Comparison of ENCODE assay signal across 22 mouse cellular contexts in the genomic region with DNA sequence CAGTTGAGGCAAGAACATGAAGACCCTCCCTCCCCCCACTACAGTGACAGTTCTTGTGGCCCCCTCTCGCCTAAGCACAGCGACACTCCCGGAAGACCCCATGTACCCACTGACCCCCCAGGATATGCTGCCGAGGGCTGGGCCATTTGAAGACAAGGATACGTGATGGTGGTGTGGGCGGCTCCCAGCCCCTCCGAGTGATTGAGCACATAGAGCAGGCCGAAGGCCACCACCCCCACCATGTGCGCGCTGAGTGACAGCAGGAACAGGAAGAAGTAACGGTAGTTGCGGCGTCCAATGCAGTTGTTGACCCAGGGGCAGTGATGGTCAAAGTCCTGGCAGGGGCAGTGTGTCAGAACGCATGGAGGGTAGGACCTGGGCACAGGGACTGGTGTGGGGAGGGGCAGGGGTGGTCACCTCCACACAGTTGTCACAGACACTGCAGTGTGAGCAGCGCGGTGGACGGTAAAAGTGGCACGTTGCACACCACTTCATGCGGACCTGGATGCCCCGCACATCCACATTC. TPM values are rescaled to one million over a fixed set of nuclear protein-coding genes. Genes with fewer than 3 reads are reported as not detected.
DNase-seq lines count a peak whose midpoint lies in the region; ATAC-seq and TF ChIP-seq lines count a peak whose summit lies in the region.
"Had no signal": no experiment of that assay in that cellular context is flagged by ENCODE, and none has a peak within 500 bp of the region (broad histone marks: within the 10 kb centered on the region; RNA-seq: fewer than 3 reads in every experiment).

No protein-coding gene starts in this region.

- ATAC-seq in megakaryocyte, adult 5-6 weeks (ENCODE audit: poor library complexity, severe bottlenecking), result no peak
- ATAC-seq in liver, embryonic 15.5 days (ENCODE audit: insufficient read depth), result peak; percentile 11; the same call in 1 of the 2 replicates
- peak; percentile 17; the same call in 1 of the 2 replicates for ATAC-seq in liver, postnatal 0 days
- ATAC-seq: forebrain, embryonic 16.5 days; hindbrain, embryonic 16.5 days; inflammation-experienced regulatory T-cells, adult 6 months had no signal

- TF ChIP-seq CTCF in gastrocnemius, adult 2 months (IDR thresholded peaks at IDR 0.05), result no peak
- no peak for TF ChIP-seq CTCF in liver, postnatal 0 days (IDR thresholded peaks at IDR 0.05; ENCODE audit: low read depth)

- H3K9ac ChIP-seq in liver, embryonic 15.5 days, result no peak overlapping the region
- no peak overlapping the region for H3K9ac ChIP-seq in liver, postnatal 0 days (replicated peaks)
- H3K9ac ChIP-seq: embryonic facial prominence, embryonic 13.5 days; forebrain, embryonic 12.5 days; hindbrain, embryonic 12.5 days had no signal

- H3K27ac ChIP-seq in gastrocnemius, adult 2 months, result peak overlapping the region; percentile 85; the same call in 1 of the 2 replicates
- no peak overlapping the region for H3K27ac ChIP-seq in liver, embryonic 15.5 days (replicated peaks)
- H3K27ac ChIP-seq in liver, postnatal 0 days (ENCODE audit: low read depth), result no peak overlapping the region
- H3K27ac ChIP-seq: embryonic facial prominence, embryonic 13.5 days; forebrain, embryonic 12.5 days; hindbrain, embryonic 12.5 days had no signal

- DNase-seq in gastrocnemius, adult 2 months, result no peak
- DNase-seq in gastrocnemius, postnatal 25 days, result no peak
- no peak for DNase-seq in liver, postnatal 0 days
- no peak for DNase-seq in adrenal gland, adult (ENCODE audit: inconsistent age in 2 of 2, low spot score in 1 of 2)
- DNase-seq: adrenal gland, postnatal 10 days; gastrocnemius, postnatal 14 days; heart, postnatal 10 days; heart, postnatal 4 days had no signal

- TF ChIP-seq EP300 in liver, postnatal 0 days (IDR thresholded peaks at IDR 0.05; ENCODE audit: low read depth), result no peak

- H3K4me3 ChIP-seq in gastrocnemius, adult 2 months, result no peak overlapping the region
- H3K4me3 ChIP-seq in megakaryocyte, embryonic 14.5 days (replicated peaks), result peak overlapping the region; percentile 12
- no peak overlapping the region for H3K4me3 ChIP-seq in liver, embryonic 15.5 days (replicated peaks)
- no peak overlapping the region for H3K4me3 ChIP-seq in liver, postnatal 0 days (ENCODE audit: low read depth, low read length)
- H3K4me3 ChIP-seq: embryonic facial prominence, embryonic 13.5 days; forebrain, embryonic 12.5 days; hindbrain, embryonic 12.5 days had no signal

- no peaks in the 10 kb centered on the region for H3K9me3 ChIP-seq in megakaryocyte, embryonic 14.5 days
- no peaks in the 10 kb centered on the region for H3K9me3 ChIP-seq in liver, embryonic 15.5 days (replicated peaks)
- H3K9me3 ChIP-seq in liver, postnatal 0 days (ENCODE audit: low read length), result no peaks in the 10 kb centered on the region
- H3K9me3 ChIP-seq: embryonic facial prominence, embryonic 13.5 days; forebrain, embryonic 12.5 days; hindbrain, embryonic 12.5 days had no signal

- H3K4me1 ChIP-seq in megakaryocyte, embryonic 14.5 days, result peaks cover 31% of the 10 kb centered on the region
- peaks cover 8% of the 10 kb centered on the region; the same call in 1 of the 2 replicates for H3K4me1 ChIP-seq in liver, embryonic 15.5 days (replicated peaks)
- peaks cover 11% of the 10 kb centered on the region for H3K4me1 ChIP-seq in liver, postnatal 0 days (ENCODE audit: insufficient read depth)

- H3K27me3 ChIP-seq in megakaryocyte, embryonic 14.5 days (replicated peaks), result peaks cover 39% of the 10 kb centered on the region
- peaks cover under 1% of the 10 kb centered on the region; the same call in 1 of the 2 replicates for H3K27me3 ChIP-seq in liver, embryonic 15.5 days
- no peaks in the 10 kb centered on the region for H3K27me3 ChIP-seq in liver, postnatal 0 days (ENCODE audit: insufficient read depth, low read length)
- H3K27me3 ChIP-seq: embryonic facial prominence, embryonic 13.5 days; forebrain, embryonic 12.5 days; hindbrain, embryonic 12.5 days had no signal

- intact Hi-C loops in gastrocnemius, adult 2 months (cut with DNase I), result no loop called here

- H3K4me2 ChIP-seq in liver, embryonic 15.5 days, result no peak overlapping the region
- no peak overlapping the region for H3K4me2 ChIP-seq in liver, postnatal 0 days (ENCODE audit: low read depth, low read length)
- H3K4me2 ChIP-seq: embryonic facial prominence, embryonic 13.5 days; forebrain, embryonic 12.5 days; hindbrain, embryonic 12.5 days had no signal

- H3K36me3 ChIP-seq in megakaryocyte, embryonic 14.5 days (replicated peaks; ENCODE audit: low read length), result peaks cover 42% of the 10 kb centered on the region
- no peaks in the 10 kb centered on the region for H3K36me3 ChIP-seq in liver, embryonic 15.5 days (replicated peaks)
- H3K36me3 ChIP-seq in liver, postnatal 0 days (replicated peaks; ENCODE audit: insufficient read depth, low read length), result peaks cover 13% of the 10 kb centered on the region; the same call in 1 of the 2 replicates

- 73% methylated on average over 20 of the region's 20 CpGs for WGBS in liver, embryonic 15.5 days (ENCODE audit: insufficient replicate concordance)
- WGBS in liver, postnatal 0 days (ENCODE audit: insufficient replicate concordance), result 76% methylated on average over 20 of the region's 20 CpGs

RNA-seq across cellular contexts. Expression of a gene that starts 7.0 kb away (rescaled TPM):
- 10 to 100 TPM; 21.6 to 28.7 TPM for total RNA-seq in gastrocnemius, adult 2 months (2021)
- 10 to 100 TPM; 21.6 to 26.6 TPM for total RNA-seq in gastrocnemius, postnatal 25 days (2021)
- polyA plus RNA-seq in megakaryocyte, embryonic 14.5 days (2012; ENCODE audit: insufficient read depth, low replicate concordance), result 18.6 and 41.2 TPM in 2 replicates
- total RNA-seq in megakaryocyte, adult 5-6 weeks (2015), result 5.1 and 5.8 TPM in 2 replicates
- total RNA-seq in megakaryocyte, adult 5-6 weeks (2017), result 2.2 and 4.0 TPM in 2 replicates
- 1.6 and 2.2 TPM in 2 replicates for polyA plus RNA-seq in liver, embryonic 15.5 days (2015; fragmentation: Nextera tagmentation; extraction: Ambion mirVana)
- 1.3 and 1.6 TPM in 2 replicates for polyA plus RNA-seq in liver, postnatal 0 days (2015; fragmentation: Nextera tagmentation; extraction: Ambion mirVana)

RNA-seq across cellular contexts. Expression of a gene that starts 10.3 kb away (rescaled TPM):
- not detected for total RNA-seq in gastrocnemius, adult 2 months (2021)
- not detected for total RNA-seq in gastrocnemius, postnatal 25 days (2021)
- polyA plus RNA-seq in megakaryocyte, embryonic 14.5 days (2012; ENCODE audit: insufficient read depth, low replicate concordance), result not detected in 2 replicates
- not detected in 2 replicates for total RNA-seq in megakaryocyte, adult 5-6 weeks (2015)
- total RNA-seq in megakaryocyte, adult 5-6 weeks (2017), result not detected in 2 replicates
- polyA plus RNA-seq in liver, embryonic 15.5 days (2015; fragmentation: Nextera tagmentation; extraction: Ambion mirVana), result not detected in 2 replicates
- polyA plus RNA-seq in liver, postnatal 0 days (2015; fragmentation: Nextera tagmentation; extraction: Ambion mirVana), result not detected in 2 replicates
- total RNA-seq: adrenal gland, postnatal 10 days; adrenal gland, postnatal 4 days; ES-E14; gastrocnemius, postnatal 14 days; granulocyte monocyte progenitor cell, adult 5-6 weeks; heart, postnatal 10 days; heart, postnatal 4 days had no signal
- polyA plus RNA-seq: brain, embryonic 14.5 days; embryonic facial prominence, embryonic 13.5 days; forebrain, embryonic 12.5 days; forebrain, embryonic 16.5 days; frontal cortex, adult 2 months; hindbrain, embryonic 12.5 days; hindbrain, embryonic 16.5 days; inflammation-experienced regulatory T-cells, adult 6 months had no signal

RNA-seq across cellular contexts. Expression of a gene that starts 20.5 kb away (rescaled TPM):
- total RNA-seq in gastrocnemius, adult 2 months (2021), result 10 to 100 TPM in 1 of 2 experiments, 1 to 10 TPM in 1; 9.7 to 12.0 TPM
- total RNA-seq in gastrocnemius, postnatal 25 days (2021), result 1 to 10 TPM; 9.6 to 10.0 TPM
- 3.9 and 21.7 TPM in 2 replicates for polyA plus RNA-seq in megakaryocyte, embryonic 14.5 days (2012; ENCODE audit: insufficient read depth, low replicate concordance)
- 62.8 and 73.1 TPM in 2 replicates for total RNA-seq in megakaryocyte, adult 5-6 weeks (2015)
- 48.8 and 69.0 TPM in 2 replicates for total RNA-seq in megakaryocyte, adult 5-6 weeks (2017)
- 51.7 and 56.5 TPM in 2 replicates for polyA plus RNA-seq in liver, embryonic 15.5 days (2015; fragmentation: Nextera tagmentation; extraction: Ambion mirVana)
- 22.9 and 23.3 TPM in 2 replicates for polyA plus RNA-seq in liver, postnatal 0 days (2015; fragmentation: Nextera tagmentation; extraction: Ambion mirVana)

RNA-seq across cellular contexts. Expression of a gene that starts 20.6 kb away (rescaled TPM):
- total RNA-seq in gastrocnemius, adult 2 months (2021), result 10 to 100 TPM; 17.9 to 28.5 TPM
- total RNA-seq in gastrocnemius, postnatal 25 days (2021), result 10 to 100 TPM; 21.6 to 24.7 TPM
- 283 and 648 TPM in 2 replicates for polyA plus RNA-seq in megakaryocyte, embryonic 14.5 days (2012; ENCODE audit: insufficient read depth, low replicate concordance)
- total RNA-seq in megakaryocyte, adult 5-6 weeks (2015), result 222 and 262 TPM in 2 replicates
- total RNA-seq in megakaryocyte, adult 5-6 weeks (2017), result 251 and 278 TPM in 2 replicates
- polyA plus RNA-seq in liver, embryonic 15.5 days (2015; fragmentation: Nextera tagmentation; extraction: Ambion mirVana), result 210 and 237 TPM in 2 replicates
- 156 and 160 TPM in 2 replicates for polyA plus RNA-seq in liver, postnatal 0 days (2015; fragmentation: Nextera tagmentation; extraction: Ambion mirVana)

RNA-seq across cellular contexts. Expression of a gene that starts 30.2 kb away (rescaled TPM):
- not detected for total RNA-seq in gastrocnemius, adult 2 months (2021)
- not detected for total RNA-seq in gastrocnemius, postnatal 25 days (2021)
- 1.3 TPM in 1 of 2 replicates, not detected in the other for polyA plus RNA-seq in megakaryocyte, embryonic 14.5 days (2012; ENCODE audit: insufficient read depth, low replicate concordance)
- not detected in 2 replicates for total RNA-seq in megakaryocyte, adult 5-6 weeks (2015)
- total RNA-seq in megakaryocyte, adult 5-6 weeks (2017), result not detected in 2 replicates
- not detected in 2 replicates for polyA plus RNA-seq in liver, embryonic 15.5 days (2015; fragmentation: Nextera tagmentation; extraction: Ambion mirVana)
- polyA plus RNA-seq in liver, postnatal 0 days (2015; fragmentation: Nextera tagmentation; extraction: Ambion mirVana), result 1.1 TPM in 1 of 2 replicates, not detected in the other
- total RNA-seq: adrenal gland, postnatal 10 days; adrenal gland, postnatal 4 days; gastrocnemius, postnatal 14 days; granulocyte monocyte progenitor cell, adult 5-6 weeks; heart, postnatal 10 days; heart, postnatal 4 days had no signal
- polyA plus RNA-seq: brain, embryonic 14.5 days; forebrain, embryonic 12.5 days; forebrain, embryonic 16.5 days; frontal cortex, adult 2 months; hindbrain, embryonic 16.5 days; inflammation-experienced regulatory T-cells, adult 6 months had no signal
